Mouse (Mus musculus) lung, postnatal 10 days (tissue): ENCODE measurements around the gene Tmem88.
A peak's percentile ranks its signal among the peaks of the same experiment; 100 is the strongest.

Experiments
- DNase-seq: peaks from one replicate; pipeline ENCODE4 v3.0.0; 2021

The Tmem88 gene

GRCm38 (mm10) chr11:69398059-69398458 is at the start of gene Tmem88:
Tmem88 (minus strand) TSS chr11:69398234.
- peak; percentile 73 for DNase-seq

GRCm38 (mm10) chr11:69447299-69447698 is 49.3 kb upstream of the Tmem88 start:
- DNase-seq = no peak

GRCm38 (mm10) chr11:69443328-69443727 is 45.3 kb upstream of the Tmem88 start:
- peak; percentile 74 for DNase-seq

GRCm38 (mm10) chr11:69437291-69437690 is 39.3 kb upstream of the Tmem88 start:
- no peak for DNase-seq

GRCm38 (mm10) chr11:69433189-69433588 is 35.2 kb upstream of the Tmem88 start:
- no peak for DNase-seq

- DNase-seq = no peak
These were observed 34.6 kb upstream of the Tmem88 start for GRCm38 (mm10) chr11:69432640-69432982.

GRCm38 (mm10) chr11:69431829-69432639 is 34.0 kb upstream of the Tmem88 start:
- DNase-seq = peak; percentile 91

GRCm38 (mm10) chr11:69430631-69431030 is 32.6 kb upstream of the Tmem88 start:
- no peak for DNase-seq

GRCm38 (mm10) chr11:69429313-69429712 is 31.3 kb upstream of the Tmem88 start:
- DNase-seq = no peak

- DNase-seq = peak; percentile 87
These were observed 30.7 kb upstream of the Tmem88 start for GRCm38 (mm10) chr11:69428751-69429150.

- DNase-seq = no peak
These were observed 28.2 kb upstream of the Tmem88 start for GRCm38 (mm10) chr11:69426246-69426645.

- DNase-seq = no peak
These were observed 25.9 kb upstream of the Tmem88 start for GRCm38 (mm10) chr11:69423885-69424284.

GRCm38 (mm10) chr11:69422842-69423241 is 24.8 kb upstream of the Tmem88 start:
- no peak for DNase-seq

- peak; percentile 13 for DNase-seq
These were observed 23.3 kb upstream of the Tmem88 start for GRCm38 (mm10) chr11:69421131-69421977.

GRCm38 (mm10) chr11:69420554-69421000 is 22.5 kb upstream of the Tmem88 start:
- no peak for DNase-seq

GRCm38 (mm10) chr11:69419813-69420553 is 21.9 kb upstream of the Tmem88 start:
- peak; percentile 76 for DNase-seq

- DNase-seq = peak; percentile 70
These were observed 21.4 kb upstream of the Tmem88 start for GRCm38 (mm10) chr11:69419443-69419812.

GRCm38 (mm10) chr11:69418481-69419442 is 20.7 kb upstream of the Tmem88 start:
- peak; percentile 97 for DNase-seq

- peak; percentile 99 for DNase-seq
These were observed 19.7 kb upstream of the Tmem88 start for GRCm38 (mm10) chr11:69417449-69418384.

GRCm38 (mm10) chr11:69416921-69417448 is 19.0 kb upstream of the Tmem88 start:
- DNase-seq = no peak

- no peak for DNase-seq
These were observed 18.5 kb upstream of the Tmem88 start for GRCm38 (mm10) chr11:69416509-69416908.
